Mouse (Mus musculus): ENCODE data around the gene Rhbdf1.

Rhbdf1 gene

GRCm38 (mm10) chr11:32221951-32222409, at the start of gene Rhbdf1:
Gene Rhbdf1, minus strand, starts transcription at chr11:32222300.
- DNase-seq (ENCODE audit: low spot score in 2 of 2): no peak

GRCm38 (mm10) chr11:32271178-32271577, 49.1 kb upstream of the Rhbdf1 start:
- DNase-seq (ENCODE audit: low spot score in 2 of 2): no peak

- no peak for DNase-seq (ENCODE audit: low spot score in 2 of 2)
These were observed 46.9 kb upstream of the Rhbdf1 start for GRCm38 (mm10) chr11:32268952-32269351.

- no peak for DNase-seq (ENCODE audit: low spot score in 2 of 2)
These were observed 45.9 kb upstream of the Rhbdf1 start for GRCm38 (mm10) chr11:32267964-32268363.

- DNase-seq (ENCODE audit: low spot score in 2 of 2): peak; percentile 92 to 94
These were observed 45.2 kb upstream of the Rhbdf1 start, which contains the start of gene Nprl3 for GRCm38 (mm10) chr11:32267188-32267884. Gene Nprl3, minus strand, starts transcription at chr11:32267707.

- DNase-seq (ENCODE audit: low spot score in 2 of 2): no peak
These were observed 44.7 kb upstream of the Rhbdf1 start for GRCm38 (mm10) chr11:32266776-32267175.

- no peak for DNase-seq (ENCODE audit: low spot score in 2 of 2)
These were observed 44.1 kb upstream of the Rhbdf1 start for GRCm38 (mm10) chr11:32266194-32266593.

- no peak for DNase-seq (ENCODE audit: low spot score in 2 of 2)
These were observed 43.1 kb upstream of the Rhbdf1 start for GRCm38 (mm10) chr11:32265117-32265738.

- DNase-seq (ENCODE audit: low spot score in 2 of 2): no peak
These were observed 40.7 kb upstream of the Rhbdf1 start for GRCm38 (mm10) chr11:32262674-32263415.

- DNase-seq (ENCODE audit: low spot score in 2 of 2): no peak
These were observed 34.5 kb upstream of the Rhbdf1 start for GRCm38 (mm10) chr11:32256566-32256965.

- DNase-seq (ENCODE audit: low spot score in 2 of 2): no peak
These were observed 34.0 kb upstream of the Rhbdf1 start for GRCm38 (mm10) chr11:32256146-32256545.

GRCm38 (mm10) chr11:32253121-32253520, 31.0 kb upstream of the Rhbdf1 start:
- DNase-seq (ENCODE audit: low spot score in 2 of 2): no peak

- DNase-seq (ENCODE audit: low spot score in 2 of 2): no peak
These were observed 29.0 kb upstream of the Rhbdf1 start for GRCm38 (mm10) chr11:32250880-32251763.

GRCm38 (mm10) chr11:32248350-32248749, 26.2 kb upstream of the Rhbdf1 start:
- no peak for DNase-seq (ENCODE audit: low spot score in 2 of 2)

- no peak for DNase-seq (ENCODE audit: low spot score in 2 of 2)
These were observed 25.0 kb upstream of the Rhbdf1 start for GRCm38 (mm10) chr11:32247068-32247467.

- no peak for DNase-seq (ENCODE audit: low spot score in 2 of 2)
These were observed 23.5 kb upstream of the Rhbdf1 start for GRCm38 (mm10) chr11:32245614-32246013.

- no peak for DNase-seq (ENCODE audit: low spot score in 2 of 2)
These were observed 22.5 kb upstream of the Rhbdf1 start for GRCm38 (mm10) chr11:32244617-32245016.

- no peak for DNase-seq (ENCODE audit: low spot score in 2 of 2)
These were observed 22.0 kb upstream of the Rhbdf1 start for GRCm38 (mm10) chr11:32244064-32244463.

- DNase-seq (ENCODE audit: low spot score in 2 of 2): no peak
These were observed 21.3 kb upstream of the Rhbdf1 start for GRCm38 (mm10) chr11:32243205-32243955.

GRCm38 (mm10) chr11:32242209-32242608, 20.1 kb upstream of the Rhbdf1 start:
- no peak for DNase-seq (ENCODE audit: low spot score in 2 of 2)

- DNase-seq (ENCODE audit: low spot score in 2 of 2): no peak
These were observed 19.3 kb upstream of the Rhbdf1 start for GRCm38 (mm10) chr11:32241391-32241790.

Measured in natural killer cell, adult 2 months (primary cell).